Mouse (Mus musculus) layer of hippocampus, adult 8-10 months (tissue): ENCODE results near the gene Etv6. TPM values are rescaled to one million over a fixed set of nuclear protein-coding genes. Genes with fewer than 3 reads are reported as not detected.

Experiments
- total RNA-seq, 4 experiments: library from RNA; stranded (reverse); gene quantifications; 2 replicates each; pipeline ENCODE4 v1.2.4; 2022

Etv6 gene
- total RNA-seq, 4 experiments from 2014 or later: 10.7 to 14.7 (median 12.2) TPM

Other genes with a start within 250 kb of the Etv6 start
- gene Kap, start 181.9 kb upstream of the Etv6 start, total RNA-seq: not detected